Mouse (Mus musculus): Measurements from ENCODE around the gene Tango6.

DNA sequence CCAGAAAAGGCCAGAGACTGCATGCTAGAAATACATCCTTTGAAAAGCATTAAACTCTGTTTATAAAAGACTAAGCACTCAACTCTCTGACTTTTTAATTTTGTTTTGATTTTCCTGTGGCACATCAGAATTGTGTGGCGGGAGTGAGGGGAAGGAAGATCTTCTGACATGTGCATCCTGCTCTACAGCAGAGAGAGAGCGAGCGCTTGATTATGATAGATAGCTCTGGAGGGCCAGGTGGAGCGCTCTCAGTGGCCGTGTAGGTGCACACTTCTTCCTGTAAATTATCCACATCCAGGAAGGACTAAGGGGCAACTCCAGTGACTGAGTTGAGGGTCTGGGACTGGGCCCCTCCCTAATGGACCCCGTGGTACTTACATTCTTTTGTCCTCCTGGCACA is 23.3 kb downstream of the Tango6 start:
- TF ChIP-seq POLR2A (IDR thresholded peaks at IDR 0.05; ENCODE audit: borderline replicate concordance, extremely low read depth, insufficient read depth, insufficient read length, poor library complexity, severe bottlenecking) (no peak), CTCF (IDR thresholded peaks at IDR 0.05; ENCODE audit: borderline replicate concordance, extremely low read depth, insufficient read depth, insufficient read length) (no peak)

Data from brain, embryonic 14.5 days (tissue).